Mouse (Mus musculus) adrenal gland, postnatal 4 days (tissue): ENCODE results near the gene Camk2g. TPM values are rescaled to one million over a fixed set of nuclear protein-coding genes. Genes with fewer than 3 reads are reported as not detected.

Source experiments
- DNase-seq, 2 experiments: peaks; one replicate each; pipeline ENCODE4 v3.0.0; 2021 to 2022; ENCODE audit warnings: low spot score in 2 of 2, mixed read lengths in 2 of 2
- long read RNA-seq, 2 experiments: library from polyadenylated mRNA; stranded (forward); transcript quantifications; one replicate each; pipeline ENCODE4 v2.0.0; 2021
- total RNA-seq, 2 experiments: library from RNA; stranded (reverse); gene quantifications; 2 replicates each; pipeline ENCODE4 v1.2.3; 2021

The Camk2g gene
- 10 to 100 TPM; 77.3 to 87.2 TPM for total RNA-seq
- long read RNA-seq, experiment 1, transcript Camk2g-203 (19 exons, 3,564 nt) = minor isoform, 5 of 23 reads
- long read RNA-seq, experiment 1, transcript Camk2g-202 (20 exons, 3,604 nt) = major isoform, 6 of 23 reads
- long read RNA-seq, experiment 1, partial matches to known transcripts = 0 of 23 reads
- long read RNA-seq, experiment 1, other reads (novel, unspliced or antisense) = 12 of 23 reads
- long read RNA-seq, experiment 2, transcript Camk2g-203 (19 exons, 3,564 nt) = major isoform, 12 of 45 reads
- long read RNA-seq, experiment 2, transcript Camk2g-202 (20 exons, 3,604 nt) = minor isoform, 10 of 45 reads
- long read RNA-seq, experiment 2, partial matches to known transcripts = 3 of 45 reads
- long read RNA-seq, experiment 2, other reads (novel, unspliced or antisense) = 20 of 45 reads

- DNase-seq = peak; percentile 68 to 75
Measured at GRCm38 (mm10) chr14:20793758-20794531, at the start of gene Camk2g. Gene Camk2g (minus strand): TSS chr14:20794088.

DNA sequence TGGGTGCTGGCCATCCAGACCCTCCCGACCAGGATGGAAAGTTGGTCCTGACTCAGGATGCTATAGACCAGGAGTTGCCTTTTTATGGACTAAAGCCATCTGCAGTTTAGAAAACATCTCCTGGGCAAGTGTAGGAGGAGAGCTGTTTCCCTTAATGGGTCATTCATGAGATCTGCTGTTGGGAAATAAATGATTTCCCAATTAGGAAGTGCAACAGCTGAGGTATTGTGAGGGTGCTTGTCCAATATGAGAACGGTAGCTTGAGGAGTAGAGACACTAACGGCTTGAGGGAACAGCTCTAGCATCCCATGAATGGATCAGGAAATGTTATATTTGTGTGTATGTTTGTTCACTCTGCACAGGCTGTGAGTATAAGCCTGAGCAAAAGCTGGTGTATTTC is 48.7 kb upstream of the Camk2g start:
- no peak for DNase-seq

- DNase-seq = no peak
Measured at GRCm38 (mm10) chr14:20841526-20841925, 47.6 kb upstream of the Camk2g start.

DNA sequence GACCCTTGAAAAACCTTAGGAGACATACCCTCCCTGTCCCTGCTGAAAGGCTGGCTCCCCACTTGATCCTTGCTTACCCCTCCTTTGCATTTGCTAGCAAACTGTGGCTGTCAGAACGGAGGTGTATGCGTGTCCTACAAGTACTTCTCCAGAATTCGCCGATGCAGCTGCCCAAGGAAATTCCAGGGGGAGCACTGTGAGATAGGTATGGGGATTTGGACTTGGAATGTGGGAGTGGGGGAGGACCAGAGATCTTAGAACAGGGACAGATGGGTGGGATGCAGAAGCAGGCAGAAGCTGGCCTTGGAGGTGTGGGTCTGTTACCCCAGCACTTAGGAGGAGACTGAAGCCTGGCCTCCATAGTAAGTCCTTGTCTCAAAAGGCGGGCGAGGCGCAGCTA is 43.8 kb upstream of the Camk2g start:
- no peak for DNase-seq

DNA sequence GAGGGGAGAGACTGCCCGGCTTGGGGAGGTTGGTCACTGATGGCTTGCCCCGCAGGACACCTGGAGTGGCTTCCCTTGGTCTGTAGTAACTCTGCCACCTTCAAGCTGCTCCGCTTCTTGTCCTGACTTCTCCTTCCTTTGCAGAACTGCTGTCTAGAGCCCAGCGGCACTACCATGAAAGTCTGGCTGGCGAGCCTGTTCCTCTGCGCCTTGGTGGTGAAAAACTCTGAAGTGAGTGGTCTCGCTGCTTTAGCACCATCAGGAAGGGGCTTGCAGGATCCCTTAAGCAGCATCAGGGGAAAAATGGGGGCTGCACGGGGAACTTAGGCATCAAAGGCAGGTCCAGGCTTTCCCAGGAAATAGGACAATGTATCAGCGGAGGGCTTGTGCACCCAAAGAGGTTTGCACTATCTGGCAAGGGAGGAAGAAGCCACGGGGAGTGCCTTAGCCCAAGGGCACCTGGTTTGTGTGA is 43.1 kb upstream of the Camk2g start:
- DNase-seq = no peak

DNA sequence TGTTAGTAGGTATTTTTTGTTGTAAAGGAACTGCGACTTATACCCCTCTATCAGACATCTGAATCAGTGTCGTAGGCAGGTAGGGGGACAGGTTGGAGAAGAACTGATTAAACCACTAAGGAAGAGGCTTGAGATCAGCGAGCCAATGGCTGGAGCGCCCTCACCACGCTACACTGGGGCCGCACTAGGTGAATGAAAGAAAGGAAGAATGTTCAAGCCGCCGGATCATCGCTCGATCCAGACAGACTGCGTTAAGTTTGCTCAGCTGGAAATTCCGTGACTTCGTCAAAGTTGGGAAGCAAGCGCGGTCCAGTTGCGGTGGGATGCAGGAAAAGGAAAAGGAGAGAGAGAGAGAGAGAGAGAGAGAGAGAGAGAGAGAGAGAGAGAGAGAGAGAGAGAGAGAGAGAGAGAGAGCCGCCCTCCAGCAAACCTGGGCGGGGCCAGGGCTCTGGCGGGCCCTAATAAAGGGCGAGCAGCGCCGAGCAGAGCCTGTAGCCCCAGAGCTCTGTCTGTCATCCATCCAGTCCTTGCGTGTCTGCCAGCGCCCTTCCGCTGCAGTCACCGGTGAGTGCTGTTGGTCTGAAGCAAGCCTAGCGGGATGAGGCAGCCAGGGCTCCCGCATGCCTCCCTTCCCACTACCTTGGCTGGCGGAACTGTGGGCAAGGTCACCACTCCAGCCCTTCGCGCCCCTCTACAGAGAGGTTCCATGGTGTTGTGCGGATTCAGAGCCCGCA is 42.5 kb upstream of the Camk2g start, which contains the start of gene Plau:
Plau (plus strand) TSS at position 490 of the 734 bp plus-strand sequence.
- DNase-seq = peak; percentile 20 to 21

GRCm38 (mm10) chr14:20834136-20834535 is 40.2 kb upstream of the Camk2g start:
- DNase-seq = no peak

DNA sequence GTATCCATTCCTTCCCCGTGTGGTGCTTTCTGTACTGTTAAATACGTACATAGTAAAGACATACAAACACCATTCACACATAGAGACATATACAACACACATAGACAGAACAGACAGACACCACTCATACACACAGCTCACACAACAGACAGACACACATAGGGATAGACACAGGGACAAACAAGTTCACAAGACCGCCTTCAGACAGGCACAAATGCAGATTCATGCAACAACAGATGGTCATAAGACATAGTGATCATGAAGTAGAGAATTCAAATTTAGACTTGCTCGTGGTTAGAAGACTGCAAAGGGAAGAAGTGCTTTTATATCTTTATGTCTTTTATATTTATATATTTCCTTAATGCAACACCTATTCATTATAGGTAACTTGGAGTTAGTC is 39.6 kb upstream of the Camk2g start:
- no peak for DNase-seq

DNA sequence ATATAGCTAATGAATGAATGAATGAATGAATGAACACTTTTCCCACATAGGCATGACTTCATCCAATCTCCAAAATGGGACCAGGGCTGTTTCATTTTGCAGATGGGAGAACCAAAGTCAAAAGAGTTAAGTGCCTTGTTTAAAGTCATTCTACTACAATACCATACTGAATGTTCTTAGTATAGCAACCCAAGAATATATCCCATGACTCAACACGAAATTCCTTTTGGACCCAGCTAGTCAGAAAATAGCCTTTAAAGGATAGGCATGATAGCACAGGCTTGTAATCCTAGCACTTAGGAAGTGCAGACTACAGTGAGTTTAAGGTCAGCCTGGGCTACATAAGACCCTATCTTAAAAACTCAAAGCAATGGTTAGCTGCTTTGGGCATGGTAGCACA is 38.0 kb upstream of the Camk2g start:
- no peak for DNase-seq

DNA sequence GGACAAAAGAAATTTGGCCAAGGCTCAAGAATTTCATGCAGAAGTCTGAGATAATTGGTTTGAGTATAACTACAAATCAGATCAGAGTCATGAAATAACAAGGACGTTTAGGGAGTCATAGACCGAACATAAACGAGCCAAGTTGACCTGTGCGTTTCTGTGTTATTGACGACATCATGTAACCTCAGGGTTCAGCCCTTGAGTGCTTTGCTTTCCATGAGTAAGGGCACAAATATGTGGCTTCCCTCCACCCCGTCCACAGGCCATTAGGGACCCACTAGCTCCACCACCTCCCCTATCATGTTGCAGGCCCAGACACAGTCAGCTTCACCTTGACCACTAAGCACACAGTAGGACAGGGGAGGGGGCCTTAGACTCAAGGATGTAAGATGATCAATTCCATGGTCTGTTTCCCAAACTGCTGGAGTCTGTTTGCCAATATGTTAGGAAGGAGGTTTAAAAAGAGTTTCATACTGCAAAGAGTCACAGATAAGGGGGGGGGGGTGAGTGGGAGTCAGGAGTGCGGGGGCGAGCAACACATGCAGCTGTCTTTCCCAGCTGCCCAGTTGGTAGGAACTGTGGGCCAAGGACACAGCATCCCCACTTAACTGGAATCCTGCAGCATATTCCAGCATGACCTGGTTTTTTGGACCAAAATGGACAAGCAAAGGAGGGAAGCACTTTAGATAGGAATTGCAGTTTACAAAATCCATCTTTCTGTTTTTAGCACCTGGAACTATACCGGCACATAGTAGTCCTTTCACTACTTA is 37.4 kb upstream of the Camk2g start:
- DNase-seq = no peak

GRCm38 (mm10) chr14:20829523-20830366 is 35.9 kb upstream of the Camk2g start:
- no peak for DNase-seq

DNA sequence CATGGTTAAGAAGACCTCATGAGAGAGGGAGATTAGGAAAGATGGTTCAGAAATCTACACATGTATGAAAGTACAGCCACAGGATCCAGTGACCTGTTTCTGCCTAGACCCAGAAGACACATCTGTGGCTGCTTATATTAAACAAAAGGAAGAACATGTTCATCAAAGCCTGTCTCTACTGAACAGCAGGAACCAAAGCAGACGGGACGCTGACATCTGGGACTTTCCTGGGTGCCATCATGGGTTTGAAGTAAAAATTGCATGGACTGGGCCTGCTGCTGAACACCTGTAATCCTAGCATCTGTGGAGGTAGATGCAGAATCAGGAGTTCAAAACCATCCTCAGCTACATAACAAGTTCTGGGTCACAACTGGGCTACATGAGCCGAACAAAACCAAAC is 34.6 kb upstream of the Camk2g start:
- DNase-seq = no peak

DNA sequence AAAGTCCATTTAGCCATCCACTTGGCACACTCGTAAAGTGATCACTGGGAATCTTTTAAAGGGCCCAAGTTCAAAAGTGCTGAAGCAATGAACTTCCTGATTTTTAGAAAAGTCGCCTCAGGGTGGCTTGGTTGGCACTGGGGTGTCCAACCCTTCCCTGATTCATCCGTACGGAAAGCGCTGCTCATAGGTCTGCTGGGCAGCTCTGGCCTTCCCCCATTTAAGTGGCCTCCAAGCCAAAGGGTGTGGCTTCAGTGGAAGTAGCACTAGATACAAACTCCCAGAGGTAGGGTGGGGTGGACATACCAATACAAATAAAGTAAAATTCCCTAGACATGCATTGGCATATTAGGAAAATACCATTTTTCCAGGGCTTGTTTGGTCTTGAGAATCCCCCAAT is 33.6 kb upstream of the Camk2g start:
- no peak for DNase-seq

GRCm38 (mm10) chr14:20827061-20827460 is 33.2 kb upstream of the Camk2g start:
- no peak for DNase-seq

DNA sequence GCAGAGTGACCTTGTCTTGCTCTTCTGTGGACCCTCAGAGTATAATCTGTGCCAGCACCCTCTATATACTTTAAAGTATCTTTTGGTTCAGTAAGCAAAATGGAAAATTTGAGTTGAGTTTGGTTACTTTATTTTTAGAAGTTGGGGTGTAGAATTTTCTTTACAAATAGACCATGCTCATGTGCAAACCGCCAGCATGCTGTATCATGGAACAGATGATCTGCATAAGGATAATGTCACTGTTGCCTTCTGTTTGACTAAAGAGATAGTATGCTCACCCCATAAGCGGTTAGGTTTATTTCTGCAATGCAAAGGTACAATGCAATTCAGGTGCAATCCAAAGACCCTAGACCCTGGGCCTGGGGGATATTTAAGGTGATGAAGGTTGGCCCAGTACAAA is 31.6 kb upstream of the Camk2g start:
- DNase-seq = no peak

- no peak for DNase-seq
Measured at GRCm38 (mm10) chr14:20824517-20824916, 30.6 kb upstream of the Camk2g start.

- no peak for DNase-seq
Measured at GRCm38 (mm10) chr14:20815448-20815847, 21.6 kb upstream of the Camk2g start.

GRCm38 (mm10) chr14:20811779-20812406 is 18.0 kb upstream of the Camk2g start:
- no peak for DNase-seq

- no peak for DNase-seq
Measured at GRCm38 (mm10) chr14:20811236-20811635, 17.3 kb upstream of the Camk2g start.
